Mouse (Mus musculus): ENCODE measurements around the gene Dhx16. TPM values are rescaled to one million over a fixed set of nuclear protein-coding genes. Genes with fewer than 3 reads are reported as not detected.
A peak's percentile ranks its signal among the peaks of the same experiment; 100 is the strongest.

Gene Dhx16
- total and polyA plus RNA-seq, 2 experiments, result 18.5 to 52.2 TPM

- TF ChIP-seq POLR2A (IDR thresholded peaks at IDR 0.05; ENCODE audit: extremely low read depth, insufficient read depth, low read length) (no peak), CTCF (IDR thresholded peaks at IDR 0.05; ENCODE audit: low read depth, low read length) (peak; percentile 33; the same call in 1 of the 2 replicates)
- peaks cover 6% of the 10 kb centered on the region; the same call in 1 of the 2 replicates for H3K27me3 ChIP-seq (ENCODE audit: control insufficient read depth, insufficient read depth, low read length)
- DNase-seq (ENCODE audit: extremely low read depth, low read depth, low spot score), result peak; percentile 24
- WGBS, result 28% methylated on average over 26 of the region's 26 CpGs
- H3K27ac ChIP-seq (replicated peaks; ENCODE audit: insufficient read depth, low read depth, low read length), result peak overlapping the region; percentile 65
- H3K9ac ChIP-seq (ENCODE audit: low read depth, low read length), result peak overlapping the region; percentile 78
- peaks cover 6% of the 10 kb centered on the region for H3K4me1 ChIP-seq (ENCODE audit: control insufficient read depth, insufficient read depth, low read length)
- peak overlapping the region; percentile 77 for H3K4me3 ChIP-seq (ENCODE audit: insufficient read depth, low read depth, low read length)
- H3K79me2 ChIP-seq (ENCODE audit: control insufficient read depth, insufficient read depth, low read length), result no peaks in the 10 kb centered on the region
- no peaks in the 10 kb centered on the region for H3K36me3 ChIP-seq (ENCODE audit: control insufficient read depth, insufficient read depth, low read length)
These were observed 12.4 kb upstream of the Dhx16 start for GRCm38 (mm10) chr17:35866911-35867890.

- Histone ChIP-seq H3K4me3 (ENCODE audit: insufficient read depth, low read depth, low read length) (peak overlapping the region; percentile 77), H3K27me3 (ENCODE audit: control insufficient read depth, insufficient read depth, low read length) (peaks cover 6% of the 10 kb centered on the region; the same call in 1 of the 2 replicates), H3K27ac (replicated peaks; ENCODE audit: insufficient read depth, low read depth, low read length) (peak overlapping the region; percentile 84), H3K4me1 (ENCODE audit: control insufficient read depth, insufficient read depth, low read length) (peaks cover 6% of the 10 kb centered on the region), H3K9ac (ENCODE audit: low read depth, low read length) (peak overlapping the region; percentile 87), H3K79me2 (ENCODE audit: control insufficient read depth, insufficient read depth, low read length) (no peaks in the 10 kb centered on the region), H3K36me3 (ENCODE audit: control insufficient read depth, insufficient read depth, low read length) (no peaks in the 10 kb centered on the region)
- 54% methylated on average over 17 of the region's 17 CpGs for WGBS
- DNase-seq (ENCODE audit: extremely low read depth, low read depth, low spot score), result peak; percentile 10
- TF ChIP-seq POLR2A (IDR thresholded peaks at IDR 0.05; ENCODE audit: extremely low read depth, insufficient read depth, low read length) (no peak), CTCF (IDR thresholded peaks at IDR 0.05; ENCODE audit: low read depth, low read length) (no peak)
These were observed 11.3 kb upstream of the Dhx16 start for GRCm38 (mm10) chr17:35868165-35868820.

GRCm38 (mm10) chr17:35868961-35869345 is 10.7 kb upstream of the Dhx16 start:
- no peaks in the 10 kb centered on the region for H3K36me3 ChIP-seq (ENCODE audit: control insufficient read depth, insufficient read depth, low read length)
- peak overlapping the region; percentile 84 for H3K27ac ChIP-seq (replicated peaks; ENCODE audit: insufficient read depth, low read depth, low read length)
- H3K27me3 ChIP-seq (ENCODE audit: control insufficient read depth, insufficient read depth, low read length), result peaks cover 6% of the 10 kb centered on the region; the same call in 1 of the 2 replicates
- DNase-seq (ENCODE audit: extremely low read depth, low read depth, low spot score), result no peak
- peak overlapping the region; percentile 53; the same call in 1 of the 2 replicates for H3K9ac ChIP-seq (ENCODE audit: low read depth, low read length)
- no peaks in the 10 kb centered on the region for H3K79me2 ChIP-seq (ENCODE audit: control insufficient read depth, insufficient read depth, low read length)
- WGBS, result 47% methylated on average over 7 of the region's 7 CpGs
- peak overlapping the region; percentile 77 for H3K4me3 ChIP-seq (ENCODE audit: insufficient read depth, low read depth, low read length)
- TF ChIP-seq POLR2A (IDR thresholded peaks at IDR 0.05; ENCODE audit: extremely low read depth, insufficient read depth, low read length), result no peak
- TF ChIP-seq CTCF (IDR thresholded peaks at IDR 0.05; ENCODE audit: low read depth, low read length), result no peak
- H3K4me1 ChIP-seq (ENCODE audit: control insufficient read depth, insufficient read depth, low read length), result peaks cover 6% of the 10 kb centered on the region

GRCm38 (mm10) chr17:35869346-35870067 is 10.1 kb upstream of the Dhx16 start:
- Histone ChIP-seq H3K27ac (replicated peaks; ENCODE audit: insufficient read depth, low read depth, low read length) (peak overlapping the region; percentile 84), H3K79me2 (ENCODE audit: control insufficient read depth, insufficient read depth, low read length) (no peaks in the 10 kb centered on the region), H3K36me3 (ENCODE audit: control insufficient read depth, insufficient read depth, low read length) (no peaks in the 10 kb centered on the region), H3K4me3 (ENCODE audit: insufficient read depth, low read depth, low read length) (peak overlapping the region; percentile 77), H3K27me3 (ENCODE audit: control insufficient read depth, insufficient read depth, low read length) (peaks cover 6% of the 10 kb centered on the region; the same call in 1 of the 2 replicates), H3K9ac (ENCODE audit: low read depth, low read length) (peak overlapping the region; percentile 53), H3K4me1 (ENCODE audit: control insufficient read depth, insufficient read depth, low read length) (peaks cover 6% of the 10 kb centered on the region)
- TF ChIP-seq POLR2A (IDR thresholded peaks at IDR 0.05; ENCODE audit: extremely low read depth, insufficient read depth, low read length) (no peak), CTCF (IDR thresholded peaks at IDR 0.05; ENCODE audit: low read depth, low read length) (no peak)
- under 1% methylated on average over 7 of the region's 7 CpGs for WGBS
- DNase-seq (ENCODE audit: extremely low read depth, low read depth, low spot score), result peak; percentile 62

GRCm38 (mm10) chr17:35870151-35870883 is 9.3 kb upstream of the Dhx16 start:
- TF ChIP-seq CTCF (IDR thresholded peaks at IDR 0.05; ENCODE audit: low read depth, low read length) (no peak), POLR2A (IDR thresholded peaks at IDR 0.05; ENCODE audit: extremely low read depth, insufficient read depth, low read length) (no peak)
- 70% methylated on average over 9 of the region's 9 CpGs for WGBS
- Histone ChIP-seq H3K4me3 (ENCODE audit: insufficient read depth, low read depth, low read length) (peak overlapping the region; percentile 13), H3K27ac (replicated peaks; ENCODE audit: insufficient read depth, low read depth, low read length) (peak overlapping the region; percentile 81), H3K9ac (ENCODE audit: low read depth, low read length) (peak overlapping the region; percentile 19; the same call in 1 of the 2 replicates), H3K4me1 (ENCODE audit: control insufficient read depth, insufficient read depth, low read length) (peaks cover 6% of the 10 kb centered on the region), H3K27me3 (ENCODE audit: control insufficient read depth, insufficient read depth, low read length) (peaks cover 6% of the 10 kb centered on the region; the same call in 1 of the 2 replicates), H3K36me3 (ENCODE audit: control insufficient read depth, insufficient read depth, low read length) (no peaks in the 10 kb centered on the region), H3K79me2 (ENCODE audit: control insufficient read depth, insufficient read depth, low read length) (no peaks in the 10 kb centered on the region)
- peak; percentile 24 for DNase-seq (ENCODE audit: extremely low read depth, low read depth, low spot score)

Measured in liver, adult 2 months (tissue).